Mouse (Mus musculus): ENCODE results near the gene Mfap4.

The Mfap4 gene

GRCm38 (mm10) chr11:61514953-61515352 lies 29.7 kb downstream of the Mfap4 start:
- no peak for DNase-seq (ENCODE audit: low spot score in 2 of 2)

DNA sequence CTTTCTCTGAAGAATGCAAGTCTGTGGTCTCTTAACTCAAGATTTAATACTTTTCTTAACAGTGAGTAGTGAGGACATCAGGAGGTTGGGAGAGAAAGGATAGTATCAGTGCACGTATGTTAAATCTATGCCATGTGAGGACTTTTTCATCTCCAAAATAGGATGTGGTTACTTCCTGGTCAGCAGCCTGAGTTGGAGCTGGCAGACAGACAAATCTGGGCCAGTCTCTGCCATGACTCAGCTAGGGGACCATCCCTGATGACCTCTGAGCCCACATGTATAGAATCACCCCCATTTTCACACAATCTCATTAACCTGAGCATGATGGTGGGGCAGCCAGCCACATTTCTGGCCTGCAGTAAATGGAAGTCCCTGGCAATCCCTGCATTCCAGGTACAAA lies 32.7 kb downstream of the Mfap4 start:
- no peak for DNase-seq (ENCODE audit: low spot score in 2 of 2)

GRCm38 (mm10) chr11:61518871-61519270 lies 33.6 kb downstream of the Mfap4 start:
- no peak for DNase-seq (ENCODE audit: low spot score in 2 of 2)

DNA sequence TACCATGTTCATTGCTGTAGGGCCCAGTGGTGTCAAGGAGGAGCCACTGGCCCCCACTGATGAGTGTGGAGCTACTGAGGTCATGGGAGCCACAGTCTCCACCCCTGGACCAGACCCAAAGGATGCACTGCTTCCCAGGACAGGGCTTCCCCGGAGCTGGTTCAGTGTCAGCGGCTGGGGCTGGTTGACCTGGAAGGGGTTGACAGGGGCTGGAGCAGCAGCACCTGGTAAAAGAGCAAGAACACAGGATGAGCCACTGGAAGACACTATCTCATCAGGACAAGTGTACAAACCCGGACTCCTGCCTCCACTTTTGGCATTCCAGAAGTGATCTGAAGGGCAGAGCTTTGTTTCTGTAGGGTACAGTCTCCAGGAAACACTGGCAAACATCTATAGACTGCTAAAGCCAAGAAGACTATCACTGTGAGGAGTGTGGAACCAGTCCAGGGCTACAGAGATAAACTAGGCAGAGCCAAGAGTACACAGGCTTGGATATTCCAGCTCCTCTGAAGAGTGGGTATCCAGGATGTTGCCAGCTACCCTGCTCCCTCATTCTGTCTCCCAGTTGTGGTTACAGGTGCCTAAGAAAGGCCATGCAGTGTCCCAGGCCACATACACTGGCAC lies 34.4 kb downstream of the Mfap4 start:
- no peak for DNase-seq (ENCODE audit: low spot score in 2 of 2)

DNA sequence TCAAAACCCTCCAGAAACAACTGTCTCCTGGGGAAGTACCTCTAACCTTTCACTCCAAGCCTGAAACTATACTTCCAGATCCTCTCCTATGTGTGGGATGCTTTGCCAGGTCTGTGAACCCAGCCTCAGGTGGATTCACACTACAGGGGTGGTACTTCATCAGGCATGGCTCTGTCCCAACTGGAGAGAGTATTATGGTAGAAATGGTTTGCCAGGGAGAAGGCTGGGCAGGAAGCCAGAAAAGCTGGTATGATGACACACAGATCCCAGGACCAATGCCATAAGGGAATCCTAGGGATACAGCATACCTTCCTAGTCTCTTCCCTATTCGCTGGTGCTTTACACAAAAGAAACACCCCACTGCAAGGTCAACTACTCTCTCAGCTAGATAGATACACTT lies 41.6 kb downstream of the Mfap4 start:
- no peak for DNase-seq (ENCODE audit: low spot score in 2 of 2)

GRCm38 (mm10) chr11:61529268-61529713 lies 44.1 kb downstream of the Mfap4 start:
- no peak for DNase-seq (ENCODE audit: low spot score in 2 of 2)

- no peak for DNase-seq (ENCODE audit: low spot score in 2 of 2)
These were observed 47.6 kb downstream of the Mfap4 start for GRCm38 (mm10) chr11:61532820-61533219.

DNA sequence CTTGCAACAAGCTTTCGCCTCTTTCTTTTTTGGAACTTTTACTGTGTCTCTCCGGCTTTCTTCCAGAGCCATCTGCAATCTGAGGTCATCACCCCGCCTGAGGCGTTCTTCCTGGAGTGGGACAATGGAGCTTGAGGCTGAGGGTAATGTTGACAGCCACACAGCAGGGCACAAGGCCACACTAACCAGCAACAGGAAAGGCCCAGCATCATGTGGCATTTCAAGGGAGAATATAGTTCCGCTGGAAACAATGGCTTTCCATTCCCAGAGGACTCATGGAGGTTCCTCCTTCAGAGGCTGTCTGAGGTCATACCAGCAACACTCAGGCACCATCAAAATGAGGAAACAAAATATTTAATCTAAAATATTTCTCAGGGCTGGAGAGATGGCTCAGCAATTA lies 48.3 kb downstream of the Mfap4 start:
- DNase-seq (ENCODE audit: low spot score in 2 of 2) = no peak

DNA sequence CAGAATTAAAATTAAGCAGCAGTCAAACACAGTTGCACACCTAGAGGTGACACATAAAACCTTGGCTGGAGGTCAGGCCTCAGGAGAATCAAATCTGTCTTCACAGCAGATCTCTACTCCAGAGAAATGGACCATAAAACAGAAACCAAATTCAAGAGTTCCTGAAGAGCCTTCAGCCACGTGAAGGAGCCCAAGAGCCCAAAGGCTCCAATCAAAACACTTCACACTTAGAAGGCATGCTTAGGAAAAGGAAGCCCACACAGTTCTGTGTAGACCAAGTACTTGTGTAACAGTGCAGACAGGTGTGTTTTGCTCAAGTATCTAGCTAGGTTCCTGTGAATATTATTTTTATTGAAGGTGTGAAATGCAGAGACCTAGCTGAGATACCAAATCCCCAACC lies 50.3 kb downstream of the Mfap4 start:
- DNase-seq (ENCODE audit: low spot score in 2 of 2) = no peak

- no peak for DNase-seq (ENCODE audit: low spot score in 2 of 2)
These were observed 51.7 kb downstream of the Mfap4 start for GRCm38 (mm10) chr11:61536952-61537351.

- no peak for DNase-seq (ENCODE audit: low spot score in 2 of 2)
These were observed 52.1 kb downstream of the Mfap4 start for GRCm38 (mm10) chr11:61537362-61537761.
